Mouse (Mus musculus) forebrain, embryonic 16.5 days (tissue): ENCODE measurements around the gene Glra4. TPM values are rescaled to one million over a fixed set of nuclear protein-coding genes. Genes with fewer than 3 reads are reported as not detected.
"Not testable (repeated sequence)": the region's sequence is repeated elsewhere in the genome, so short reads cannot be mapped to it uniquely, and the experiment has no call there.

ENCODE experiments used
- ATAC-seq: fragments of 200-750 bp; cut with Nextera tagmentation; 2 replicates; pipeline ENCODE4 v1.8.0; 2017; ENCODE audit warnings: mild to moderate bottlenecking, moderate library complexity
- H3K27ac ChIP-seq: fragments of 300-500 bp; sonication (generic); 2 replicates; pipeline ENCODE4 v1.5.1; 2014; ENCODE audit warnings: low read length, control low read depth
- H3K27me3 ChIP-seq: fragments of 300-500 bp; sonication (generic); replicated peaks from 2 replicates; pipeline ENCODE4 v1.6.1; 2014; ENCODE audit warnings: low read length; ENCODE audit not compliant: control insufficient read depth, insufficient read depth
- H3K36me3 ChIP-seq: fragments of 300-500 bp; sonication (generic); 2 replicates; pipeline ENCODE4 v1.6.1; 2014; ENCODE audit not compliant: control insufficient read depth, insufficient read depth
- H3K4me1 ChIP-seq: fragments of 300-500 bp; sonication (generic); replicated peaks from 2 replicates; pipeline ENCODE4 v1.6.1; 2014; ENCODE audit warnings: low read length; ENCODE audit not compliant: control insufficient read depth, insufficient read depth
- H3K4me2 ChIP-seq: fragments of 300-500 bp; sonication (generic); 2 replicates; pipeline ENCODE4 v1.6.1; 2014; ENCODE audit warnings: mild to moderate bottlenecking, low read length, control low read depth
- H3K4me3 ChIP-seq: fragments of 300-500 bp; sonication (generic); replicated peaks from 2 replicates; pipeline ENCODE4 v1.5.1; 2014; ENCODE audit warnings: mild to moderate bottlenecking, low read length, control low read depth
- H3K9ac ChIP-seq: fragments of 300-500 bp; sonication (generic); replicated peaks from 2 replicates; pipeline ENCODE4 v1.6.1; 2014; ENCODE audit warnings: low read depth, low read length, control low read depth
- H3K9me3 ChIP-seq: fragments of 300-500 bp; sonication (generic); 2 replicates; pipeline ENCODE4 v1.6.1; 2016; ENCODE audit warnings: low read length; ENCODE audit not compliant: control insufficient read depth
- WGBS: fragments of 180-500 bp; shearing (Covaris S2); extraction: QIAGEN DNeasy Blood & Tissue Kit; methylation state at CpG from one replicate; pipeline ENCODE4 v1.1.7; 2014; 5-methylcytosine and 5-hydroxymethylcytosine counted together
- polyA plus RNA-seq: library from polyadenylated mRNA; unstranded; fragments of >200 nt; fragmentation: Nextera tagmentation; extraction: Ambion mirVana; gene quantifications from 2 replicates; pipeline ENCODE4 v1.2.1, GENCODE M21; 2015

Glra4 gene
- polyA plus RNA-seq, 1 experiment from 2014 or later: not detected

- WGBS: 21% methylated on average over 39 of the region's 39 CpGs
- H3K27me3 ChIP-seq: no peaks in the 10 kb centered on the region
- ATAC-seq: peak; percentile 97
- H3K4me1 ChIP-seq: peaks cover 10% of the 10 kb centered on the region
- H3K36me3 ChIP-seq: no peaks in the 10 kb centered on the region
- H3K4me3 ChIP-seq: peak overlapping the region; percentile 61
- H3K27ac ChIP-seq: peak overlapping the region; percentile 94
- H3K4me2 ChIP-seq: peak overlapping the region; percentile 39; the same call in 1 of the 2 replicates
- no peaks in the 10 kb centered on the region for H3K9me3 ChIP-seq
- H3K9ac ChIP-seq: peak overlapping the region; percentile 63
Measured at GRCm38 (mm10) chrX:136740791-136741650, 38.9 kb downstream of the Glra4 start.

- 18% methylated on average over 15 of the region's 15 CpGs for WGBS
Measured at GRCm38 (mm10) chrX:136740087-136740790, 39.7 kb downstream of the Glra4 start.

GRCm38 (mm10) chrX:136732016-136732415 is 47.9 kb downstream of the Glra4 start:
- ATAC-seq: no peak
- H3K36me3 ChIP-seq: peaks cover 5% of the 10 kb centered on the region
- WGBS: 86% methylated on average over 4 of the region's 4 CpGs
- no peak overlapping the region for H3K27ac ChIP-seq
- H3K4me2 ChIP-seq: no peak overlapping the region
- no peaks in the 10 kb centered on the region for H3K9me3 ChIP-seq
- no peaks in the 10 kb centered on the region for H3K27me3 ChIP-seq
- no peak overlapping the region for H3K9ac ChIP-seq
- no peak overlapping the region for H3K4me3 ChIP-seq
- no peaks in the 10 kb centered on the region for H3K4me1 ChIP-seq

More at GRCm38 (mm10) chrX:136740087-136740790, 39.7 kb downstream of the Glra4 start:
- no peak for ATAC-seq
- Histone ChIP-seq H3K27me3 (no peaks in the 10 kb centered on the region), H3K36me3 (no peaks in the 10 kb centered on the region), H3K27ac (peak overlapping the region; percentile 79), H3K4me3 (peak overlapping the region; percentile 61), H3K9ac (peak overlapping the region; percentile 63), H3K4me1 (peaks cover 10% of the 10 kb centered on the region), H3K4me2 (peak overlapping the region; percentile 39), H3K9me3 (no peaks in the 10 kb centered on the region)

GRCm38 (mm10) chrX:136714742-136715474 is 65.0 kb downstream of the Glra4 start:
- not testable (repeated sequence) for H3K4me1 ChIP-seq, H3K9ac ChIP-seq, H3K27me3 ChIP-seq, H3K4me3 ChIP-seq, H3K4me2 ChIP-seq, H3K9me3 ChIP-seq, H3K36me3 ChIP-seq, H3K27ac ChIP-seq
- 23% methylated on average over 2 of the region's 3 CpGs for WGBS
- peak; percentile 90 for ATAC-seq

GRCm38 (mm10) chrX:136708782-136709181 is 71.2 kb downstream of the Glra4 start:
- Histone ChIP-seq H3K27ac (peak overlapping the region; percentile 89), H3K4me1 (0 out of 2 replicates have a peak, but pooled peaks cover 3% of the 10 kb centered on the region), H3K9me3 (no peaks in the 10 kb centered on the region), H3K36me3 (no peaks in the 10 kb centered on the region), H3K9ac (peak overlapping the region; percentile 69), H3K4me2 (peak overlapping the region; percentile 61), H3K27me3 (no peaks in the 10 kb centered on the region), H3K4me3 (peak overlapping the region; percentile 57)
- WGBS: 22% methylated on average over 14 of the region's 14 CpGs
- peak; percentile 32 for ATAC-seq

GRCm38 (mm10) chrX:136708168-136708681 is 71.7 kb downstream of the Glra4 start:
- WGBS: 19% methylated on average over 18 of the region's 18 CpGs
- Histone ChIP-seq H3K4me3 (peak overlapping the region; percentile 57), H3K9me3 (no peaks in the 10 kb centered on the region), H3K9ac (peak overlapping the region; percentile 69), H3K4me2 (peak overlapping the region; percentile 61), H3K36me3 (no peaks in the 10 kb centered on the region), H3K27me3 (no peaks in the 10 kb centered on the region), H3K4me1 (0 out of 2 replicates have a peak, but pooled peaks cover 3% of the 10 kb centered on the region), H3K27ac (peak overlapping the region; percentile 89)
- ATAC-seq: peak; percentile 92

Other genes starting within 250 kb of the Glra4 start
- gene Kir3dl2, start 236.1 kb downstream of the Glra4 start, polyA plus RNA-seq: 0.19 and 0.22 TPM in 2 replicates
- 49.1 and 56.4 TPM in 2 replicates for gene Tceal3, start 189.3 kb downstream of the Glra4 start, polyA plus RNA-seq
- gene Tceal1, start 72.2 kb downstream of the Glra4 start, polyA plus RNA-seq: 21.5 and 21.7 TPM in 2 replicates
- 581 and 603 TPM in 2 replicates for gene Morf4l2, start 36.5 kb downstream of the Glra4 start, polyA plus RNA-seq
- 11.6 and 15.9 TPM in 2 replicates for gene Plp1, start 42.5 kb upstream of the Glra4 start, polyA plus RNA-seq
- gene Rab9b, start 88.6 kb upstream of the Glra4 start, polyA plus RNA-seq: 12.1 and 16.0 TPM in 2 replicates
- gene H2bfm, start 147.2 kb upstream of the Glra4 start, polyA plus RNA-seq: not detected in 2 replicates
- gene Tmsb15b2, start 195.4 kb upstream of the Glra4 start, polyA plus RNA-seq: 119 and 142 TPM in 2 replicates
- gene Tmsb15l, start 196.7 kb upstream of the Glra4 start, polyA plus RNA-seq: 7.6 and 11.0 TPM in 2 replicates
- 55.3 and 64.4 TPM in 2 replicates for gene Tmsb15b1, start 196.7 kb upstream of the Glra4 start, polyA plus RNA-seq
- gene Zcchc18, start 213.0 kb upstream of the Glra4 start, polyA plus RNA-seq: 315 and 386 TPM in 2 replicates